Mouse (Mus musculus) v-Abl transformed pro-B cells (cell line): ENCODE data around the gene Lgi1.

Experiments
- in situ Hi-C, 2 experiments: fragments of 400-800 bp; cut with MboI; formaldehyde crosslinking; loops; one replicate each; pipeline ENCODE4 v1.15.1; 2025; ENCODE audit not compliant: unreplicated experiment in 2 of 2

The Lgi1 gene

DNA sequence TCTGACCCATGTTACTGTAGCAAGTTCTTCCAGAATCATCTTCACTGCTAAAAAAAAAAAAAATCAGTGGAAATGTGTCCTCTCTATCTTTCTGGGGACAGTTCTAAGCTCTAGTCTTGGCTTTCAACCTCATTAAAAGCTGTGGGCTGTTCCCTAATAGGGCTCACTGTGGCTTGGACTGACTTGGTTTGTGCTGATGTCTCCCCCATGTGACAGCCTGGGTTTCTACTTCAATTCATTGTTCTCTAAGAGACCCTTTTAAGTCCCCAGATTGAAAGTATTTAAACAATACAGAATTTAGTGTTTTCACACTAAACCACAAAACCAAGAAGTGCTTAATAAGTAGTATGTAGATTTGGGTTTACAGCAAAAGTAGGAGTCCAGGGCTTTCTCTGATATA lies 59.4 kb downstream of the Lgi1 start:
- in situ Hi-C loops, result no loop called here

DNA sequence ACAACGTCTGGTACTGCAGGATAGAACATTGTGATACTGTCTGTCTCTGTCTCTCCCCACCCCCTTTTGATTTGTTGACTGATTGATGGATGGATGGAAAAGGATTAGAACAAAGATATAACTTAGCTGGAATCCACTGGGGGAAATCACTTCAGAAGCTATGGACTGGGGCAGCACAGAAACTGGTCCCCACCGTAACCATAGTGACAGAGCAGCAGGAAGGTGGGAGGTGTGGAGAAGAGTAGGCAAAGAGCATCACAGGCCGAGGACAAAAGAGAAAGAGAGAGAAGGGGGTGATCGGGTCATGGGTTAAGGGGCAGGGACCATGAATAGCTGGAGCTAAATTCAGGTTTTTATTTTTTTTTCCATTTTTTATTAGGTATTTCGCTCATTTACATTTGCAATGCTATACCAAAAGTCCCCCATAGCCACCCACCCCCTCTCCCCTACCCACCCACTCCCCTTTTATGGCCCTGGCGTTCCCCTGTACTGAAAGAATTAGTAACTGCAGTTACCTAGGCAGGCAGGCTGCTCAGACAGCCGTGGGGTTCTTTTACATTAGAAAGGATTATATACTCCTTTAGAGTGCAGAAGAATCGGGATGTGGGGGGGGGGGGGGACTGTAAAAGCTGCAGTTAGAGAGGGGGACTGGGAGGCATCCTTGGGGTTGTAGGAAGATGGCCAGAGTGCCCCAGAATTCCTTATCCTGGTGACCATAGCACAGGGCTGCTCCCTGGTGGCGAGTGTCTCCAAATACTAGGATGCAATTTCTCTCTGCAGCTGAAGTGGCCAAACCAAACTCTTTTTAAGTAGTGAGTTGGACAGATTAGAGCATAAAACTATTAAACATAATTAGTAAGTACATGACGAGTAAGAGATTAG lies 60.1 kb downstream of the Lgi1 start:
- in situ Hi-C loops, result no loop called here

DNA sequence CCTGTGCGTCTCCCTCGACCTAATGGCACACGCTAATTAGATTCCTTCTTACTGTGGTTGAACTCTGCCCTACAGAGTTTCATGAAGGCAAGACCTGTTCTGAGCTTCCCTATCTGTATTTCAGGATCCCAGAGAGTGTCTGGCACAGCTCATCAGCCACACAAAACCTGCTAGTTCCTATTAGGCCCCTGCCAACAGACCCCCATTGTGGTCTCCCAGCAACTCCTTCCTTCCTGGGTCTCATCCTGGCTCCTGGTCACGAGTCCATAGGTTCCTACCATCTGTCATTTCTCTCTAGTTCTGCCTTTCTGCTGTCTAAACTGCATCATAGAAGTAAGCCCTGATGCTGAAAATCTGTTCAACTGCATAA lies 60.7 kb downstream of the Lgi1 start:
- in situ Hi-C loops, result no loop called here

DNA sequence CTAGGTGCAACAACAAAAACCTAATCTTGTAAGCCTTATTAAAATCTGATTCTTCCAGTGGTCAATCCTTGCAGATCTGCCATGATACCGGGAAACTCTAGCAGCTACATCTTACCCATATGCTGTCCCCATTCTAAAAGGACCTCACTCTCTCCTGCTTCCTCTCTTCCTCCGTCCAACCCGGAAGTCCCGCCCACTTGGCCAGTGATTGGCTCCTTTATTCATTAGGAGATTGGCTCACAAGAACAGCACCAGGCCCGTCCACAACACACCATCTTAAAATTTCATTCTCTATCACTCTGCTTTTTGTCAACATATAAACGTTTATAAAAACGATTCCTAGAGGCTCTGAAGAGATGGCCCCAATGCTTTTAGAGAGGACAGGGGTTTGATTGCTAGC lies 61.5 kb downstream of the Lgi1 start:
- in situ Hi-C loops, result no loop called here

DNA sequence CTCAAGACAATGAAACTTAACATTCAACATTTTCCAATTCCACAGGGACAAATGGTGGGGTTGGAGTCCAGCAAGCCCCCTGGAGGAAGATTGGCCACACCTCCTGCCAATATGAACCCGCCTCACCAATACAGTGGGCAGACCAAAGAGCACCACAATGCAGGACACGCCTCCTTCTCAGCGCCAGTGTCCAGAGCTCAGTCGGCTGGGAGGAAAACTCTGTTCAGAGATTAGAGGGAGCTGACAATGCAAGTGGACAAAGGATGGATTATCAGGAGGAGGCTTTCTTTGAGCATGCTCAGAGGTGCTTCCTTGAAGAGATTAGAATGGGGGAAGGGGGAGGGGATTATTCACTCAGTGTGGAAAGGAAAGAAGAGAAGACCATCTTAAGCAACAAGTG lies 62.7 kb downstream of the Lgi1 start:
- in situ Hi-C loops, result no loop called here

DNA sequence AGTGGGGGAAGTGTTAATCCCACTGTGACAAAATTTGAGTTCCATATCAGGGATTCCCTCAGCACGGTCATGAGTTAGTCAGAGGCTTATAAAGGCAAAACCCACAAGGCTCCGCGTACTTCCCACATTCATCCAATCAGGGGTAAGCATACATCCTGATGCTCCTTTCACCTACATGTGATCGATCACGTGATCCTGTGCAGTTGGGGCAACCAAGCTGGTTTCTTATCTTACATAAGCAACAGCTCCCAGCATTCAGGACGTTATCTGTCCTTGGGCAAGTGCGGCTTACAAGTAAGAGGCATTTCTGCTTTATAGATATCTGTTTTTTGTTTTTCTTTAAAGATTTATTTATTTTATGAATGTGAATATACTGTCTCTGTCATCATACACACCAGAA lies 63.7 kb downstream of the Lgi1 start:
- in situ Hi-C loops, result no loop called here

DNA sequence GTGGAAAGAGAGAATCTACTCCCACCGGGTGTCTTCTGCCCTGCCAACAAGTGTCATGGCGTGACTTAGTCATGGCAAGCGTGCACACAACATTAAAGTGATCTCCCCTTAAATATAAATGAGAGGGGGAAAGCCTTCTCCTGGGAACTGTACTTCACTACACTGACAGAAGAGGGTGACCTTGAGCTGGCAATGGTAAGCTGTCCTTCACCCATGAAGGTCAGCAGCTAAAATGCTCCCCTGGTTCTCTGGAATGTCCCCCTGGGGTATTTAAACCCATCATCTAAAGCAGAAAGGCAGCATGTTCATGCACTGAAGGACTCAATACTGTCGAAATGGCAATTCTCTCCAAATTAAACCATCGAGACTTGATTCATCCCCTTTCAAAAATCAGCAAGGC lies 64.9 kb downstream of the Lgi1 start:
- in situ Hi-C loops, result no loop called here

DNA sequence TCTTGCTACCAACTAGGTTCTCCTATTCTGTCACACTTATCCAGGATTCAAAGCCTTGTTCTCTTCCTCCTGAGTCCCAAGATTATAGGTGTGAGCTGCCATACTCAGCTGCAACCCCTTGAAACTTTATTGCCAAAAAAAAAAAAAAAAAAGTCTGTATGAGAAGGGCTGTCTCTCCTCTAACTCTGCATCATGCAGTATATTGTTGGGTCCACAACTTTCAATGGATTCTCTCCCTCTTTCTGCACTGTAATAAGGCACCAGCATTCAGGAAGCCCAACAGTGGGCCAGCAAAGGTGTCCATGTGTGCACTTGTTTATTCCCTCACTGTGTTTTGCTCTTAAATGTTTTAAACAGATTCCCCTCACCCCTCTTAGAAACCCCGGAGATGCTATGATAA lies 66.7 kb downstream of the Lgi1 start:
- in situ Hi-C loops, result no loop called here

DNA sequence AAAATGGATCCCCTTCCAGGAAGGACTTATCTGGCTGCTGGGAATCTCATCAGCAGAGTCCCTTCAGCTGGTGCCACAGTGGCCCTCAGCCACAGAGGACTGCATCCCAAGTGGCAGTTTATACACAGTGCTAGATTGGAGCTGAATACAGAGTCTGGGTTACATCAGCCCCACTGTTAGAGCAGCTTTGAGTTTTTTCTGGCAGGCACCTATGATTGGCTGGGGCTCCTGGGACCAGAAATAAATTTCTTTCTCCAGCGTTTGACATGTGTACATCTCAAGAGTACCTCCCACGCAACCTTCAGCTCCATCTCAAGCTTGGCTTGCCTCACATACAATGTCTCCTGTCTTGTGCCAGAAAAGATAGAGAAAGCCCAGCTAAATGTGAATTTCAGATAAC lies 67.9 kb downstream of the Lgi1 start:
- in situ Hi-C loops, result no loop called here

DNA sequence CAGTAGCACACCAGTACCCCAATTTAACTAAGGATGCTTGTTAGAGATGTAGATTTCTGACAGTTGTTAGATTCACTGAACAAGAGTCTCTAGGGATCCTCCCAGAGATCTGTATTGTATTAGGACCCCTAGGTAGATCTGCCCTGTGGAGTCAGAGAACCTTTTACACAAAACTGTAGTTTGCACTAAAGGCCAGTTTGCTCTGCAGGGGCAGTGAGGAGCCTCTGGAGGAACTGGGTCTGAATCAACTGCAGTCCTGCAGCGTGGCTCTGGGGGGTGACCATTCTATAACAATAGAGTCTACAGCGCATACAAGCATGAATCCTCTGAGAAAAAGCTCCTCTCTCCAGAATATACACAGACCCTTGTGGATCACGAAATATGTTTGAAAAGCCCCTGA lies 68.5 kb downstream of the Lgi1 start:
- in situ Hi-C loops, result no loop called here

DNA sequence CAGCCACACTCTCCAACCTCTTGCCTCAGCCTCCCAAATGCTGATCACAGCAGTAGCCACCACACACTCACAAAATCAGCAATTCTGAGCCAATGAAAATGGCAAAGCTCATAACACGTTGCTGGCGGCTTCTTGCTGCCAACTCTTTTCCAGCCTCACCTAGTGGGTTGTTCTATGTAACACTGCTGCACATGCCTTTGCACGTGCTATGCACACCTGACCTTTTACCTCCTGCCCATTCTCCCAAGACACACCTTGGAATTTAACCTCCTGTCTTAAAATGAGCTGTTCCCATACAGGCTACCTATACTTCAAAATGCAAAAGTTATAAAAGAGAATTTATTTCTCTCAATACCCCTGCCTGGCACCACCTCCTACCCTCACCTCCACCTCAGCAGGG lies 72.2 kb downstream of the Lgi1 start:
- in situ Hi-C loops, result no loop called here

DNA sequence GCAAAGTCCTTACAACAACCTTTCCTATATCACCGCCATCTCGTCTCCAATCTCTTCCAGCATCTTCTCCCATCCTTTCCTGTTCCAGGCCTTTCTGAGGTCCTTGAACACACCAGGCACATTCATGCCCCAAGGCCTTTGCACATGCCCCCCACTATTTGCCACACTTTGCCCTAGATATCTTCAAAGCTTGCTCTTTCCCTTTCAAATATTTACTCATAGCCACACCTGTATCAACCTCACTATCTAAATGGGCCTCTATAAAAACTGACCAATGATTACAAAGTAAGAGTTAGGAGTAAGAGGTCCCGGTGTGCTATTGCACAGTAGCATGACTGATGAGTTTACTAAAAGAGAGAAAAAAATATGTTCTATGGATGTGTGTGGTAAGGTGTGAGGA lies 73.0 kb downstream of the Lgi1 start:
- in situ Hi-C loops, result no loop called here

DNA sequence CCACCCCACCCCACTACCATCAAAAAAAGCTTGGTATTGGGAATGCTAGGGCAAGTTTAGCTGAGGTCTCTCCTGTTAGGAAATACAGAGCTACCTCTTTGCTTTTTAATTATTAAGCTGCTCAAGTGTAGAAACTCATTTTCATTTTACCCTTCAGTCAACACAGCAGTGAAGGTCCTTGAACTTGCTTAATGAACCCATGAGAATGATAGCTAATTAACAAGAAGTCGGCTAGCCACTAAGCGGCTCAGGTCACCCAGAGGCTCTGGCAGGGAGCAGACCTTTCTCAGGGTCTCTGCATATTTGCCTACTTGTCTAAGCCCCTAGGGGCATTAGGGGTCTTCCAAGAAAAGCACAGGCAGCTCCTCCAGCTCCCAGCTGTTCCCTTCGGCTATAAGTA lies 75.4 kb downstream of the Lgi1 start:
- in situ Hi-C loops, result no loop called here

DNA sequence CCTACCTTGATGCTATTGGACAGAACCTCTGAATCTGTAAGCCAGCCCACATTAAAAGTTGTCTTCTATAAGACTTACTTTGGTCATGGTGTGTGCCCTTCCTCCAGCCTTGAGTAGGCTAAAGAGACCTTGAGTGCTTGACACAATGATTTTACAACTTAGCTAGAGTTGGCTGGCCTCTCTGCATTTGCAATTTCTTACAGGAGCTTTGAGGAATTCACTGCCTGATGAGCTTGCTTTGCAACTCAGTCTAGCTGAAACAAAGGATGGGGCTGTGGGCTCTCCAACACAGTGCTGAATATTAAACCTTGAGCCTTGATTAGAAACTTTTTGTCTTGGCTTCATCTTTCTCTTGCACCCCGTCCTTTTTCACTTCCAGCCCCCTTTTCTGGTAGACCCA lies 78.9 kb downstream of the Lgi1 start:
- in situ Hi-C loops, result no loop called here

DNA sequence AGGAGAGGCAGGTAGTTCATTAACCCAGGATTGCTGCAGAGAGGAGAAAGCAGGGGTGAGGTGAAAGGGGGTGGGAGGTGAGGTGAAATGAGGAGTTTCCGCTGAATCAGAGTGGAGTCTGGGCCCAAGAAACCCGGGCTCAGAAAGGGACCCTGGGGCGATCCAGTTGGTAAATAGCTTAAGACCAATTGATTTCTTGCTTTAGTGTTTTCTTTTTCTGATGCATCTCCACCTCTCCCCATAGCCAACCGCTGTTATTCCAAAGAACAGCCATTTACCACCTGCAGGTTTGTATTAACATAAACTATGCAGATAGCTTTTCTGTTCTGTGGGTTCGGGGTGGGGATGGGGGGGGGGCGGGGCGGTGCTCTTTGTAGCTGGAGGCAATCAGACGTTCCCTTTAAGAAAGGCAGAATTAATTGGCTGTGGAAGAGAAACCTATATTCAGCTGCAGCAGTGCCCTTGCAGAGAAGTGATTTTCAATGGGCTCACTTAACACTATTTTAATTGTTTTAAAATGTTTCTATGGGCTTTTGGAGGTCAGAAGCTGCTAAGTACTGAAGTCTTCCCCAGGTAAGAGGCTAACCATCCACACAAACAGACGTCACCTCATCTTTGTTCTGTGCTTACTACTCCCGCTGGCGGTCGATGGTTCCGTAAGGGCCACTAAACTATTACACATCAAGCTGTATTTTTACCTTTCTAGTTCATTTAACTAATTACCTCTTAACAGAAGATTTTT lies 84.1 kb downstream of the Lgi1 start:
- in situ Hi-C loops, result loop anchor here in 1 of 2 experiments (5.0 kb wide), 1 partner anchor 91 kb away; no protein-coding TSS in a partner anchor

DNA sequence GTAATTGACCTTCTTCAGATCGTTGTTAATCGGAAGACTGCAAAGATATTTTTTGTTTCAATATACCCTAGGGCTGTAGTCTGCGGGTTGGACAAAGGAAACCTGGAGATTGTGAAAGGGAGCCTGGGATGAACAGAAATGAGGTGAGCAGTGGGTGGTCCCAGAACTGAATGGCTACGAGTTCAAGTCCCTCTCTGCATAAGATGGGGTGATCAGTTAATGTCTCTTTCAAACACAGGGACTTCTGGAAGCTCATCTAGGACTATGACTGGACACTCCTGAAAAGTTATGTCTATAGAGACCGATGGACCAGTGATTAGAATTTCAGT lies 84.6 kb downstream of the Lgi1 start:
- in situ Hi-C loops, result loop anchor here in 1 of 2 experiments (5.0 kb wide), 1 partner anchor 92 kb away; no protein-coding TSS in a partner anchor

DNA sequence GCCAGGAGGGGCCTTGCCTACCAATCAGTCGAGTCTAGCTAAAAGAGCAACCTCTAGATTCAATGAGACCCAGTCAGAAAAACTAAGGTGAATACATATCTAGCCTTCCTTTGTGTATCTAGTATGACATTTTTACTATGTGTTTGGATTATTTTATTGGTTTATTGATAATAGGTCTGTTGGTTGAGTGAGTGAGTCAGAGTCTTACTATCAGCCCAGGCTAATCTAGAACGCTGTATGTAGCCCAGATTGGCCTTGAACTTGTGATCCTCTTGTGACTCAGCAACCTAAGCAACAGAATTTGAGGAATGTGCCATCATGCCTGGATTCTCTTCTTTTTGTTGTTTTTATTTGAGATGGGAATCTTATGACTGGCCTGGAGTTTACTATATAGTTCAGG lies 86.9 kb downstream of the Lgi1 start:
- in situ Hi-C loops, result loop anchor here (10.0 kb wide), 7 partner anchors 96 to 786 kb away; partner anchors contain the start of genes Cep55 (in 1 of the 2) and Myof (in 1 of the 2)

DNA sequence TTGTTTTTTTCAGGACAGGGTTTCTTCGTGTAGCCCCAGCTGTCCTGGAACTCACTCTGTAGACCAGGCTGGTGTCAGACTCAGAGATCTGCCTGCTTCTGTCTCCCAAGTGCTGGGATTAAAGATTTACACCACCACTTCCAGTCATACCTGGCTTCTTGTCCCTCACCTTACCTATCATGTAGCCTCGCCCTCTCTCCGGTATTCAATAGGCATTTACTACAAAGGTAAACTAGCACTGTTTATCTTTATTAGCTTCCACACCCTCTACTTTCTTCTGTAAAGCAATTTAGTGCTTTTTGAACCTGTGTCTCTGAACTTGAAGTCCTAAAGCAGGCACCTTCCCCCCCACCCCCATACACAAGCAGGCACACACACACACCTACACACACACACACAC lies 87.4 kb downstream of the Lgi1 start:
- in situ Hi-C loops, result loop anchor here (10.0 kb wide), 7 partner anchors 97 to 787 kb away; partner anchors contain the start of genes Cep55 (in 1 of the 2) and Myof (in 1 of the 2)

DNA sequence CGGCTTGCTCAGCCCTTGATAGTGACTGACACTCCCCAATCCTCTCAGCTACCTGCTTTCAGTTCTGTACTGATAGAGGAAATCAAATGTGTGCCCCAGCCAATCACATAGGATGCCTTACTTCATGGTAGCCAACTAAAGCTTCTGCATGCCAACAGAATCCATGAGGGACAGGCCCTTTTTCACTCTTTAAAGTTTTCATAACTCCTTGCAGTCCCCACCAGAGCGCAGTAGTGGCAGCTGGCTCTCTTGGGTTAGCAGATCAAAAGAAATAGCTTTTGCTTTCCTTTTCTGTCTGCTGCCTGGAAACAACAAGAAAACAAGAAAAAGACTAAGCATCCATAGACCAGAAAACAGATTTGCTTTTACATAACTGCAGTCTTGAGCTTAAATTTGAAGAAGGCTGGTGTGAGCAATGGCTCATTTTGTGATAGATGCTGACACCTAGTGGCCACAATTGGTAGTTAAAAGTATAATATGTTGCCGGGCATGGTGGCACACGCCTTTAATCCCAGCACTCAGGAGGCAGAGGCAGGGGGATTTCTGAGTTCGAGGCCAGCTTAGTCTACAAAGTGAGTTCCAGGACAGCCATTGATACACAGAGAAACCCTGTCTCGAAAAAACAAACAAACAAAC lies 88.3 kb downstream of the Lgi1 start:
- in situ Hi-C loops, result loop anchor here (10.0 kb wide), 7 partner anchors 98 to 788 kb away; partner anchors contain the start of genes Cep55 (in 1 of the 2) and Myof (in 1 of the 2)

DNA sequence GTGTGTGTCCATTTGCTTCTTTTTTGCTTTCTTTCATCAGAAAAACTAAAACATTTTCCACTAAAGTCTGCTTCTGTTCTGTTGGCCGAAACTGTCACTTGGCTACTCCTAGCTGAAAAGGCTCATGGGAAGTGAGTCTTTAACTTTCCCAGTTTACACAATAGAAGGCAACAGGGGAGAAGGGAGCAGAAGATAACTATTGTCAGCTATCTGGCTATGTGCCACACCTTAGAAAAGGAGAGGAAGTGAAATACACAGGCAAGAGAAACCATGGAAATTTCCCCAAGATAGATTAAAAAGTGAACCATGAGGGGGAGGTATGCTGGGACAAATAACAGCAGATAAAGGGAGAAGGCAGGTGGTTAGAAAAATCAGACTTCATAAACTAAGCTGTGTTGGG lies 89.9 kb downstream of the Lgi1 start:
- in situ Hi-C loops, result loop anchor here (10.0 kb wide), 7 partner anchors 99 to 789 kb away; partner anchors contain the start of genes Cep55 (in 1 of the 2) and Myof (in 1 of the 2)

DNA sequence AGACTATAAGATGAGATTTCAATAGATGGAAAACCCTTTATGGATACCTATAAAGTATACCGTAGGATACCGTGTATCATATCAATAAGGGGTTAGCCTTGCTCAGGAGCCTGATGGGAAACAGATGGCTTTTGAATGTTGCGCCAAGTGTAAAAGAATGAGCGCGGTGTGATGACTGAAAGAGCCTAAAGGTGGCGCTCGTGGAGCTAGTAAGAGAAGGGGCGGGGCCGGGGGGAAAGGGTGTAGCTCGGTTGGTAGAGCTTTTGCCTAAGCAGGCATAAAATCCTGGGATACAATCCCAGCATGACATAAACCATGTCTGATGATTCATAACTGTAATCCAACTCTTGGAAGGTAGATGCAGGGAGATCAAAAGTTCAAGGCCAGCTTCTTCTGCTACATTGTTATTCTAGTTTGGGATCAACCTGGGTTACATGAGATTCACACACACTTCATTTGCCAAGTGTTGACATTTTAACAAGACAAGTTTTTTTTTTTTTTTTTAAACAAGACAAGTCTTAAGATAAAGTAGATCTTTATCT lies 90.6 kb downstream of the Lgi1 start:
- in situ Hi-C loops, result loop anchor here (10.0 kb wide), 7 partner anchors 100 to 790 kb away; partner anchors contain the start of genes Cep55 (in 1 of the 2) and Myof (in 1 of the 2)
